Mouse (Mus musculus): ENCODE data around the gene Olfr90.

DNA sequence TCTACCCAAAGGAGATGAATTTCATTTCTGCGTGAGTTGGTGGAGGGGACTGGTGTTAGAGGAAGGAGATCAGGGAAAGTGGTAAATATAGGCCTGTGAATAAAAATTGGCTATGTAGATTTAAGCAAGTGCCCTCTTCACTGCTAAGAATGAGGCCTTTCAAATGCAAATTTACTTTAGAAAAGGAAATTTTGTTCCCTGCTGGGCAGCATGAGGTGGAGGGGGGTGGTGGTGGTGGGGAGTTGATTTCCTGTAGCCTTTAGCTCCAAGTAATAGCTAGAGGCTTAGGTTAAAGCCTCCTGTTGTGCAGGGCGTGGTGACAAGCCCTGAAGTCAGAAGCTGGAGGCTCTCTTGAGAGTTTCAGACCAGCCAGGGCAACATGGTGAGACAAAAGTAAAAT is 9.3 kb downstream of the Olfr90 start:
- no peak for TF ChIP-seq GATA1 (IDR thresholded peaks at IDR 0.05; ENCODE audit: low read length)
- no peak for TF ChIP-seq TAL1 (IDR thresholded peaks at IDR 0.05; ENCODE audit: low read length)

Measured in erythroblast, embryonic 14.5 days (primary cell).